Mouse (Mus musculus): ENCODE results near the gene Blcap. TPM values are rescaled to one million over a fixed set of nuclear protein-coding genes. Genes with fewer than 3 reads are reported as not detected.

Blcap gene
- total RNA-seq, 2 experiments from 2014 or later: 72.6 to 77.9 TPM

DNA sequence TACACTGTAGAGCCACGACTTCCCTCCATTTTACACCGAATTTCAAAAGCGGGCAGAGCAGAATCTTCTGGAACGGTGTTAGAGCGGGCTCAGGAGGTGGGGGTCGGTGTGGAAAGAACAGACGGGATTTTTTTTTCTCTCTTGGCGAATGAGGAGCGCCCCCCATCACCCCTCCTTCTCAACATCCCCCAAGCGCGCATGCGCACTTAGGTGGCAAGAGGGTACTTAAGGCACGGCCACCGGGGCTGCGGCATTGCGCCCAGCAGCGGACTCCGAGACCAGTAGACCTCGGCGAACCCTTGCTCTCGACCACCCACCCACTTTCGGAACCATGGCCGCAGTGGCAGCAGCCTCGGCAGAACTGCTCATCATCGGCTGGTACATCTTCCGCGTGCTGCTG, 11.2 kb downstream of the Blcap start, which contains the start of gene Nnat:
Gene Nnat (plus strand): TSS at position 221 of the 400 bp plus-strand sequence.
- no peak for DNase-seq

DNA sequence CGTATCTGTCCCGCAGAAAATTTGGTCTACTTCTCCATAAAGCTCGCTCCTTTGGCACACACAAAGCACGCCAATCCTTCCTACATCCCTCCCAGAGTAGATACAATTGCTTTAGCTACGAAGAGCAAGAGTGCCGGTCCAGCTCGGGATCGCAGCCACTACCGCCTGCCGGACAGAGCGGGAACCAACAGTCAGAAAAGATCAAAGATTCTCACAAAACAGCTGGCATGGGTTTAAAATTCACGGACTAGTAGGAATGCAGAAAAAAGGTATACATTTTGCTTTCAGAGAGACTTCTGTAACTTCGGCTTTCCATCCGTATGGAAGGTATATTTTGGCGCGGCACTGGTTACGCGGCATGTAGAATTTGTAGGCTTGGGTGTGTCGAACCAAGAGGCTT, 11.6 kb downstream of the Blcap start:
- no peak for DNase-seq

DNA sequence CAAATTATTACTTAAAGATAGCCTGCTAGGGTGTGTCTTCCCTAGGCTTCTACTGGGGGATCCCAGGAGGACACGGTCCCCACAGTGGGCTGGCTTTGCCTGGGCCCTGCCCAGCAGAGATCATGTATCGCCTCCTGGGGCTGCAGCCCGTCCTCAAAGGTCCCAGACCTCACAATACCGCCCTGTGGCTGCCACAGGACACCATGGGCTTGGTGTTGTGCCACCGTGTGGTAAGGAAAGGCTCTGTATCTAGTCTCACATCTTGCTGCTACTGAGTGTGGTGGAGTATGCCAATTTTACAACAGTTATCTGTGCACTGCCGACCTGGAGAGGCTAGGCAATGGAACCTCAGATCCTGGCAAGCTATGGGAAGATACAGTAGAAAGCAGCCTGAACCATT, 12.6 kb downstream of the Blcap start:
- no peak for DNase-seq

DNA sequence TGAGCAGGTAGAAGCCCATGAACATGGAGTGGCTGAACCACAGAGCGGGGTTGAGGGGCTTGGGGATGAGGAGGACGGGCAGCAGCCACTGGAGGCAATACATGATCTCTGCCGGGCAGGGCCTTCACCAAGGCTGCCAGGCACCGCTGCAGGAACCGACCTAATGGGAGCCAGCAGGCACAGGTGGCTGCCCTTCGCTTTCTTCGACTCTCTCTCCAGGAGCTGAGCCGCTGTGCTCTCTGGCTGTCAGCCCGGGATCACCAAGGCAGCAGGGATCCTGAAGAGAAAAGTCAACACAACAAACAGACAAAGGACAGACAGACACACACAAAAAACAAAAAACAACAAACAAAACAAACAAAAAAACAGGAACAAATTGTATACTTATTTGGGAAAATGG, 13.0 kb downstream of the Blcap start:
- DNase-seq: no peak

DNA sequence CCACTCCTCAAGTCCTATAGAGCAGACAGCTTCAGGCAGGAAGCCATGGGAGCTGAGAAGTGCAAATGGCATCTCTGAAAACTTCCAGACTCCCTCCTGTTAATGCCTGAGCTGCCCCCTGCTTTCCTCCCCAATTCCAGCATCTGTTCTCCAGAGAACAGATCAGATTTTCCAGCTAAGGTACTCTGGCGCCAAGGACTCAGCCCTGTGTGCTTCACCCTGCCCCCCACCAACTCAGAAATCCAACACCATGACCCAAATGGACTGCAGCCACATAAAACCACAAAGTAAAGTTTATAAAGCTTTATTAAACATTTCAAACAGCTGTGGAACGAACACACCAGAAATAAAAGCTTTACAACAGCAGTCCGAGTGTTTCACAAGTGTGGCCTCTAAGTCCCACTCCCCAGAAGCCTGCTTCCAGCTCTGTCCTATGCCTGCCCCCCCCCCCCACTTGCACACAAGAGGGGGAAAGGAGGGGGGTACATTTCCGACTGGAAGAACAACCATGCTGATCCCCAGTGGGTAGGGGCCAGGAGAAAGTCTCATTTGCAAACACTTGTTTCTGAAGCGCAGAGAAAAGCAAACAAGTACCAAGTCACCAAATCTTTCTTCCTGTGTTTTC, 14.9 kb downstream of the Blcap start:
- DNase-seq: no peak

DNA sequence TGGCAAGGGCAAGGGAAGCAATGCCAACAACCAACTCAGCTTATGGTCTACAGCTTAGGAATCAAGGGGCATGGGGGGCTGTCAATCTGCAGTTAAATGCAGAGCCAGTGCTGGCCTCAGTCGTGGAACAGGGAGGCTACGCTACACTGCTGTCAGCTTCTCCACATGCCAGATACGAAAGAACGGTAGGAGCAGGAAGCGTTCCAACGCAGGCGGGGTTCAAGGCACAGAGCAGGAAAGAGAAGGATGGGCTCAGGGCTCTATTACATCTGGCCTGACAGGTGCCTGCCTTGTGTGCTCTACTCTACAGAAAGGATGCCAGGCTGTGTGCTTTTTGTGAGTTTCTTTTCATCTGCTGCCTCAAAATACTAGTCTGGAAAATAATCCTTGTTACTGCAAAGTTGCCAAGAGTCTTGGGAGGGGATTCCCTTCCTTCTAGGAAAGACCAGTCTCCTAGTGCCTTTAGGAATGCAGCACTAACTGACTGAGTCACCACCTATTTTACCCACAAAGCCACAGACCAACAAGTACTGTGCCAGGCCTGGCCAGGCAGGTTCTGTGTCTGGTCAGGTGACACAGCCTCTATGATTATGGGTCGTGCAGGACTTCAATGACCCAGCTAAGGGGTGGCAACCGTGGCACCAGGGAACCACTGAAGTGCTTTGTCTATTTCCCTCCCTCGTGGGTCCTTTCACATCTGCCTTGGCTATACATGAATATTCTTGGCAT, 18.8 kb downstream of the Blcap start:
- no peak for DNase-seq

DNA sequence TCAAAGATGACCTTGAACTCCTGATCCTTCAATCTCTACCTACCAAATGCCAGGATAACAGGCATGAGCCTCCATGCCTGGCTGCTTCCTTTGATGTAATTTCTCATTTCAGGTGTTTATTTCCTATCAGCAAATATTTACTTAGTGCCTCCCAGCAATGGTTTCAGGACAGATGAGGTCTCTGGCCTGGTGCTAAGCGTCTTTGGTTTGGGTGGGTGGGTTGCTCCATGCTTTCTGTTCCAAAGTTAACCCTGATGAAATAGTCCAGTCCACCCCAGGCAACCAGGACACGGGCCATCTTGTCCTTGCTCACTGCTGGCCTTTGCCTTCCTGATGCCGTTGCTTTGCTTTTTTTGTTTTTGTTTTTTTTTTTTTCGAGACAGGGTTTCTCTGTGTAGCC, 20.8 kb downstream of the Blcap start:
- DNase-seq: no peak

DNA sequence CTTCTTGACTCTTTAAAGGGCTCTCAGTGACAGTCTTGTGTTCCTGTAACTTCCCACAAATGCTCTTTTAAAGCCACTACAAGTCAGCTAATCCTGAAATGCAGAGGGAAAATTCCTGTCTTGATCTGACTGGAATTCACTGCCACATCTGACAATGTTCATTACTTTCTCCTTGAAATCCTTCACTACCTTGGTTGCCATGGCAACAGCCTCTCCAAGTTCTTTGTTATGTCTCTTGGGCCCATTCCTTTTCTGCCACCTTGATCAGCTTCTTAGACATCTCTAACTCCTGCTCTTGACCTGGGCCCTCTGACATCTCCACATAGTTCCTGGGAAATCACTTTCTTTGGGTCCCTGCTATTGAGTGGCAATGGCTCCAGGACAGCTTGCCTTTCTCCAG, 24.4 kb downstream of the Blcap start:
- no peak for DNase-seq

DNA sequence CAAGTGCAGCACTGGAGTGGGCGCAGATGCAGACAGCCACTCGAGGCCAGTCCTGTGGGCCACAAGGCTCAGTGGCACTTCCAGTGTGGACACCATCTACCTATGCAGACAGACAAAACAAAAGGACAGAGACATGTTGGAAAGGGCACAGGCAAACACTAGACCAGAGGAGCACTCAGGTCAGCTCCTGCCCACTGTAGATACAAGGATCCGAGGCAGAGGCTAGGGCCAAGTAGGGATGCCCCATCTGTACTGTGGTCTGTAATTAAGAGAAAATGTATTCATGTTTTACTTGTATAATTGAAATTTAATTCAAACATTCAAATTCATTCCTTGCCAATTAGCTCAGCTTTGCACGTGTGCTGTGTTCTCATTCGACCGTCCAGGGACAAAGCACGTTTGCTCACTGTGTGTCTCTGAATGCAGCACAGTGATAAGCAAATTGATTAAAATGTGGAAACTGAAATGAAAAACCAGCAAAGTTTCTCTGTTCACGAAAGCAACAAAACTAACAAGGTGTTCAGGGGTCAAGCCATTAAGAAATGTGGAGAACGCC, 26.7 kb downstream of the Blcap start:
- no peak for DNase-seq

DNA sequence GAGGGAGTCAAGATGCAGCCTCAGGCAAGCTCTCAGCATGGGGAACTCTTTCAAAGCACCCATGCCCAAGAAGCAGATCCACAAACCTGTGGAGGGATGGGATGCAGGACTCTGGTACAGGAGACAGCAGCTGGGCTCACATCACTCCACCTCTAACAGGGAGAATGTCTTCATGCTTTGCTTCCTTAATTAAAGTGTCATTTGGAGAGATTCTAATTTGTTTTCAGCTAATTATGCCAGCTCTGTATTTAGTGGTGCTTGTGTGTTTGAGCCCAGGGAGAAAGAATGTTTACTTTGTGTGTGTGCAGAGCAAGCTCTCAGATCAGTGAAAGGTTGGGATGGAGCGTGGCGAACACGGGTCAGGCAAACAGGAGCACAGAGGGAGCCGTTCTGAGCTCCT, 28.7 kb downstream of the Blcap start:
- DNase-seq: no peak

DNA sequence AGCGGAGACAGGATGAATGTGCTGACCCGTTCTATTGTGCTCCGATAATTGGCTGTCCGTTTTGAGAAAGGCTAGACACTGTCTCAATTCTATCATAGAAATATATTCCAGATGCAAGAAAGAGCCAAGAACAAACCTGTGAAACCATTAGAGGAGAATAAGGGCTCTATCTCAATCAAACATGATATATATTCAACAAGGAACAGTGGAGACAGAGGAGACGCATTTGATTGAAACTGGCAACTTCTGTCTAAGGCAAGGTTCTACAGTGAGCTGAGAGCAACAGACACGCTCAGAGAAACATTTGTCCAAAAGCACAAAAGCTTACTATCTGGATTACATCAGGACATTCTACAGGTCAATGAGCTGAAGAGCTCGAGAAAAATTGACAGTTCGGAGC, 29.4 kb downstream of the Blcap start:
- no peak for DNase-seq

DNA sequence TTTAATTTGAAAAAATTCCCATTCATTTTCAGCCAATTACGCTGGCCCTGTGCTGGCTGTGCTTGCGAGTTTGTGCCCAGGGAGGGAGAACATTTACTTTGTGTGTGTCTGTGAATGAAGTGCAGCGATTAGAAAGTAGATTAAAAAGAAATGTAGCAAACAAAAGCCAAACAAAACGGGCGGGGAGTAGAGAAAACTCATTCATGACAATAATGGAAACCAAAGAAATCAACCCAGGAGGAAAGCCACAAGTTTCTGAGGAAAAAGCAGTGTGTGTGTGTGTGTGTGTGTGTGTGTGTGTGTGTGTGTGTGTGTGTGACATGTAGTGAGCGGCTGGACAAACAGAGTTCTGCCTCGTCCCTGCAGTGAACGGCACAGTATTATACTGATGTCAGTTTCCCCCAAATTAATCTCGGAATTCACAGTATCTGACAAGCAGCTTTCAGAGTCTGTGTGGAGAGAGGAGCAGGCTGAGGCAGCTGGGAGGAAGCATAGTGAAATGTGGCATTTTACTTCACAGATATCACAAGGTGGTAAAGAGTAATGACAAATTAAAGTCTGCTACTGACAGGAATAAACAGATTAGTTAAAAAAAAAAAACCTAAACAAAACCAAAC, 30.0 kb downstream of the Blcap start:
- no peak for DNase-seq

DNA sequence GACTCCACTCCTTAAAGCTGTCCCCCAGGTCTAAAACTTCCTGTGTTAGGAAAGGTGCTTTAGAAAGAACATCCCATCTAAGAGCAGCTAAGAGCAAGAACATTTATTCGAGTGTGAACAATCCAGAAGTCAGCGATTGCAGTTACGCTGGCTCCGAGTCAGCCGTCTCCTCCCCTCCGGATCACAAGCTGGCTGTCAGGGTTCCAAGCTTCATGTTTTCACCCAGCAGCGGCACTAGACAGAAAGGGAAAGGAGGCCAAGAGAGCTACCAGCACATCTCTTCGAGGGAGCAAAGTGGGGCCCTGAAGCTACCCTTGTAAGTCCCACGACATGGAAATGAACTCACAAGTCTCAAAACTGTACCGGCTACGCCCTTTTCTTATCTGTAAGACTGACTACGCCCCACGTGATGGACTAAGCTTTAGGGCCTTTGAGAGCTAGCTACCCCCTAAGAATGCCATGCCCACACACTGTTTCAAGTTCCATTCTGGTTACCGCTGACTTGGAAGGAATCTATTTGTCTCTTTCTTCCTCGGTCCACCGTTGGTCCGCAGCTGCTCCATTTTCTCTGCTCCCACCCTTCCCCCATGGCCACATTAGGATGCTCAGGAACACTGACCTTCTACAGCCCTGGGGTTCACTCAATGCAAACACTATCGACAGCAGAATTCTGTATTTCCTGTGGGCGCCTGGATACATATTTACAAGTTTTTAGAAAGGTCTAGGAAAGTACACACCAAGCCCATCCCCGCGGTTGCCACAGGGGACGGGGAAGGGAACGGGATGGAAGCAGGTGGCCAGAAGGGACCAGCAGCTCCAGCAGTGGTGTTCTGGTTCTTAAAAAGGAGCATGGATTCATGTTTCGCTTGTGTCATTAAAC, 30.8 kb downstream of the Blcap start:
- DNase-seq: peak in 1 of 2 experiments; percentile 51

DNA sequence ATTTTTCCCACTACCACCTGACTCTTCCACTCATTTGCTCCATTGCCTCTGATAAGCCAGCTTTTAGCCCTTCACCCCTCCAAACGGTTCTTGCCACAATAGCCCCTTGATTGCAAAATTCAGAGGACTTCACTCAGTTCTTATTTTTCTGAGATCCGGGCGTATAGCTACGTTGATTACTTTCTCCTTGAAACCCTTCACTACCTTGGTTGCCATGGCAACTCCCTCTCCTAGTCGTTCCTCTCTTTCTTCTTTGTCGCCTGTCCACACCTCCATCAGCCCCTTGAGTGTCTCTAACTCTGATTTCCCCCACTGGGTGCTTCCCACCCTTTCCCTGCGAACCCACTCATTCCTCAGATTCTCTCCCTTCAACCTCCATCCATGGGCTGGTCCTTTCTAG, 34.0 kb downstream of the Blcap start:
- no peak for DNase-seq

DNA sequence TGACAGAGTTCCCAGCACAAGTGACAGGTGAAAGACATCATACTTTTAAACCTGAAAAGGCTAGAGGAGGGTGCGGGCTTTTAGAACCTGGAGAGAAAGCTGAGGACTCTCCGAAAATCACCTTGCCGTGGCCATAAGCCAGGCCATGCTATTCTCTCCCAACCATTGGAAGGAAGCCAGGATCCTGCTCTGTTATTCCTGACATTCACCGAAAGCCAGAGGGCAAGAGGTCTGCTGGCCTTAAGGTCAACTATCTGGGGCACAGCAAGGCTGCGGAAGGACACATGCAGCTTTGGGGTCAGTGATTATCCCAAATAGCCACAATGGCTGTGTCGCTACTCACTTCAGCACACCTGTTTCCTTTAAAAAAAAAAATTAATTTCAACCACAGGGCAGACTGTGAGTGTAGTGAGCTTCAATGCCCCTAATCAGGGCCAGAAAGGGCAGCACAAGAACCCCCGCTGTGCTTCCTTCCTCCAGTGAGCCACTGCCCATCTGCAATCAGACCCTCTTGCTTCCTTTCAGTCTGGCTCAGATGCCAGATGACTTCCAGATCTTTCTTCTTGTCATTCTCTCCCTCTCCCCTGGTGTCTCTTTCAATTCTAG, 34.5 kb downstream of the Blcap start:
- no peak for DNase-seq

DNA sequence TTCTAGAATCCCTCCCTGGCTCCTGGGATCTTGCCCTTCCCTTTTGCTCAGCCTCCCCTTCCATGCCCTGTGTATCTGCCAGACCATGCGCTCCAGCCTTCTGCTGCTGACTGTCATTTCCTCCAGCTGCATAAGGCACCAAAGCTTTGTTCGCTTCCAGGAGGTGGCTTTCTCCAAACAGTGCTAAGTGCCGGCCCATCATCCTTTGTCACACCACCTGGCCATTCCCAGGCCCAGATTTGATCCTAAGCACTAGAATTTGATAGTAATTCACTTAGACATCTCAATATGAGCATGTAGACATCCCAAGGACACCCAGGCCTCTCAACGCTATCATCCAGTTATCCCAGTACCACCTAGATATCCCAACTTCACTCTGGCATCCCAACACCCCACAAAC, 36.9 kb downstream of the Blcap start:
- DNase-seq: no peak

DNA sequence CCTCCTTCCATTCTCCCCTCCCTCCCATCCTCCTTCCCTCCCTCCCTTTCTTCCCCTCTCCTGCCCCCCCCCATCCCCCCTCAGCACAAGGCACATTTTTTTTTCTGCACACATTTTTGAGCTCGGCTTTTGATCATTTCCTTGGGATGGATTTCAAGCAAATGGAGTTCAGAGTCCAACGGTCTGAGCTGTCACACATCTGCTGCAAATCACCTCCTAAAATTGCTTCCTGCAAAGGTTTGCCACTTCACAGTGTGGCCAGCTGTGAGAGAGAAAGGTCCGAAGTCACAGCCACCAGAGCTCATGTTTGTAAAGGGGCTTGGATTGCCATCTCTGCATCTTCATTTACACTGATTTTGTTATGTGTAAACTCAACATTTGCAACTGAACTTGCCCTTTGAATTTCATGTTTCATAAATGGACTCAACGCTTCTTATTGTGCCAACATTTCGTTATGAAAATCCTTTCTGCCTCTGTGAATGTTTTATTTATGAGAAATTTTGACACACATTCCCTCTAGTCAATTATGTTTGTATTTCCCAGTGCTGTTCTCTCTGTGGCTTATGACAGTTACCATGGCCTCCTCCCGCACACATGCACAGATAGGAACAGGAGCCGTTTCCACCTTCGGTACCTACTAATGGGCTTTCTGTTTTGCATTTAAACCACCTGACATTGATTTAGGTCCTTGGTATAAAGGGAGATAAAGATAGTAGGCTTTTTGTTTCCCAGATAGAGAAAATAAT, 39.2 kb downstream of the Blcap start:
- no peak for DNase-seq

DNA sequence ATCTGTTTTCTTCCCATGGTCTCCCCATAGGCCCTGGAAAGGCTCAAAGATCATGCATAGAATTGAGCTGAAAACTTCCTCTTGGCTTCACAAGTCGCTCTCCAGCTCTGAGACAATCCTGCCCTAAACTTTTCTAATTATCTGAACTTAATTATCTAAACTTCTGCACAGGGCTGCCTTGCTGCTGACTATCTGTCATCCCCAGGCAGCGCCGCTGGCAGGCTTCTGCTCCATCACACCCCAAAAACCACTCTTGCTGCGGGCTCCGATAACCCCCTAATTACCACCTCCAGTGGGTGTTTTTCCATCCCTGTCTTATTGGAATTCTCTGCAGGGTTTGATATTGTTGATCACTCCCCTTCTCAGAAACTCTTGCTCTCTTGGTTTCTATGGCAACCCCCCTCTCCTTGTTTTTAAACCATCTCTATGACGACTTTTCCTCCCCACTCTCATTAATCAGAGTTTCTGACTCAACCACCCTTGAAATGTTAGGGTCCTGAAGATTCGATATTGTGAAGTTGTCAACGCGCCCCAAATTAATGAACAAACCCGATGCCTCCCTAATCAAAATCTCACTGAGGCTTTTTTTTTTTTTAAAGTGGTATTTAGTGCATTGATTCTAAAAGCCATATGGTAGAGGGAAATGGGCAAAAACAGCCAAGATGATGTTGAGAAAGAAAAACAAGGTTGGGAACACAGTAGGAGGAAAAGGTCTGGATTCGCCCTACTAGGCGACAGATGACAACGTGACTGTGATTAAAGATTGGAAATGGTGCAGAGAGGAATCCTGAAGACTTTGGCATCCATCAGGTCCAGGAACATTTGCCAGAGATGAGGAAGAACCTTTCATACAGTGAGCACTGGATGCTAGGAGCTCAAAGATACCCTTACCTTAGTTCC, 40.8 kb downstream of the Blcap start:
- no peak for DNase-seq

DNA sequence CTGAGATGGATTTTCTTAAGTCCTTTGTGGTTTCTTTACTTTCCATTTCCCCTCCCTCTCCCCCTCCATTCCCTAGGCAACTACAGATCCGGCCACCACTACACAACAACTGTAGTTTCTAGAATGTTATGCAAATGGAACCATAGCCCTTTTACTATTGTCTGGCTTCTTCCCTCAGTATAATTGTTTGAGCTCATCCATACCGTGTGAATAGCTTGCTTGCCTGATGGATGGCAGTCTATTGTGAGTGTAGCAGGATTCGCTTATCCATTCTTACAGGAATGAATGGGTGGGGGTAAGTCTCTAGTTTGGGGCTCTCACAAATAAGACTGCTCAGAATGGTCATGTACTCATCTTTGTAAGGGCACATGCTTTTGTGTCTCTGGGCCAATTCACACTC, 48.5 kb downstream of the Blcap start:
- DNase-seq: no peak

DNA sequence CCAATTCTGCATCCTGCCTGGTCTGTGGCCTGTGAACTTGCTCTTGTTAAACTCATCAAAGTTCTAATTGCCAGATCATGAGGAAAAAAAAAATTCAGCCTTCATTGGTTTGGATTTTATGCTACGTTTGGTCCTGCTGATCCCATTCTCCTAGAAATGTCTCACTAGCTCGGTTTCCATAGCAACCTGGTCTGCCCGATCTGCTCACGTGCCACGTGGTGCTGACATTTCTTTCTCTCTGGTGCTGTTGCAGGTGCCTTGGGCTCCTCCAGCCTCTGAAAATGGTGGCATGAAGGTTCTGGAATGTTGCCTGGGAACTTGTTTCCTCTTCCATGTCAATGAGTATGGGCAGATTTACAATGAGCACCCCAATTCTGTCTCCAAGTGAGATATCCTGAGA, 50.6 kb downstream of the Blcap start:
- DNase-seq: peak; percentile 20 to 34
